Mouse (Mus musculus) layer of hippocampus, postnatal 36 days (tissue): ENCODE results near the gene Mapk6. TPM values are rescaled to one million over a fixed set of nuclear protein-coding genes. Genes with fewer than 3 reads are reported as not detected.
A peak's percentile ranks its signal among the peaks of the same experiment; 100 is the strongest.
"Not testable (repeated sequence)": the region's sequence is repeated elsewhere in the genome, so short reads cannot be mapped to it uniquely, and the experiment has no call there.

ENCODE experiments used
- DNase-seq, 2 experiments: peaks; one replicate each; pipeline ENCODE4 v3.0.0; 2022
- total RNA-seq, 2 experiments: library from RNA; stranded (reverse); gene quantifications; 2 replicates each; pipeline ENCODE4 v1.2.3; 2021

Gene Mapk6
- total RNA-seq, 2 experiments from 2014 or later, result 27.4 to 28.1 TPM

DNA sequence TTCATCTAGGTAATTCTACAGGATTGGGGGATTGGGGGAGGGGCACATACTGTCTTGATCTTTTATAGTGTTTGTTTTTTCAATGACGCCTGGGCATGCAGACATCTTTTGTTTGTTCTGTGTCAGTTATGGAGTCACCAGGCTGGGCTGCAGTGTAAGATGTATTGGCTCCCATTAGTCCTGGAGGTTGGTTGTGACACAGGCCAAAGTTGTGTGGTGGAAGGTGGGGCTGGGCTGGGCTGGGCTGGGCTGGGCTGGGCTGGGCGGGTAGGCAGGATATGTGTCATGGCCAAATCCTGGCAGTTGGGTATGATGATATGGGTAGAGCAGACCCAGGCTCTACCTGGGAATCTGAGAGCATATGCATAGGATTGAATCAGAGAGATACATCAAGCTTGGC, 31.0 kb downstream of the Mapk6 start:
- no peak for DNase-seq

DNA sequence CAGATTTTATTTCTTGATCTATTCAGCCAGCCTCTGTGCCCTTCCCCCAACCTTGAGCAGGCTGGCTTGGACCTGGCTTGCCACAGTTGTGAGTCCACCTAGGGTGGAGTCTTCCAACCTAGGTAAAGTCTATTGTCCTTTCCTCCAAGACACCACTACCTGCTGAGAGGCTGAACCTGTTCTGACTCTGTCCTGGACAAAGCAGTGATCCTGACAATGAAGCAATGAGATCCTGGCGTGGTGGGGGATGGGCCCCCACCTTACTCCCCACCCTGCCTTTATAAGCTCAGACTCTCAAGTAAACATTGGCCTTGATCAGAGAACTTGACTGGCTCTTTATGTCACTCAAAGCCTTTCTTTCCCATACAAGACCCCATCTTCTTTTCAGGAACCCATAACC, 33.4 kb downstream of the Mapk6 start:
- DNase-seq, result no peak

DNA sequence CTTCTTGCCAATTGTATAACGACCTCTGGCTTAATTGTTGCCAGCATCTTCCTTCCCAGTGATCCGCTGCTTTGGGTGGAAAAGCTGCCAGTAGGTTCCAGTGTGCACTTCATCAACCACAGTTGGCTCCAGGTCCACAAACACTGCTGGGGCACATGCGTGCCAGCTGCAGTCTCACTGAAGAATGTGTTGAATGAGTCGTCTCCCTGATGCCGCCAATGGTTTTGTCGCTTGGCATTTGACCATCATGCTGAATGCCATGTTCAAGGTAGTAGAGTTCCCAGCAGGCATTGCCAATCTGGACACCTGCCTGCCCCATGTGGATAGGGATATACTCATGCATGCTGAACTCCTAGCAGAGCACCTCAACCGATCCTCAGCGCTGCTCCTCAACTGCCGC, 34.2 kb downstream of the Mapk6 start:
- no peak for DNase-seq

DNA sequence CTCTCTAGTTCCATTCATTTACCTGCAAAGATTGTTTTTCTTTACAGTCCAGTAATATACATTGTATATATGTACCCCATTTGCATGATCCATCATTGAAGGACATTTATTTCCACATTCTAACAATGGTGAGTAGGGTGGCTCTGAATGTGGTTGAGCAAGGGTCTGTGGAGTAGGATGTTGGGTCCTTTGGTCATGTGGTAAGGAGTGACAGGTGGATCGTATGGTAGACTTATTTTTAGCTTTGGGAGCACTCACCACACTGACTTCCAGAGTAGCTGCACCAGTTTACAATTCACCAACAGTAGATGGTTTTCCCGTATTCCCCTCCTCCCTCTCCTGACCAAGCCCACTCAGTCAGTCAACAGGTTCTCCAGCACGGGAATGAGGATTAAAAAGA, 41.0 kb downstream of the Mapk6 start:
- DNase-seq, result no peak

DNA sequence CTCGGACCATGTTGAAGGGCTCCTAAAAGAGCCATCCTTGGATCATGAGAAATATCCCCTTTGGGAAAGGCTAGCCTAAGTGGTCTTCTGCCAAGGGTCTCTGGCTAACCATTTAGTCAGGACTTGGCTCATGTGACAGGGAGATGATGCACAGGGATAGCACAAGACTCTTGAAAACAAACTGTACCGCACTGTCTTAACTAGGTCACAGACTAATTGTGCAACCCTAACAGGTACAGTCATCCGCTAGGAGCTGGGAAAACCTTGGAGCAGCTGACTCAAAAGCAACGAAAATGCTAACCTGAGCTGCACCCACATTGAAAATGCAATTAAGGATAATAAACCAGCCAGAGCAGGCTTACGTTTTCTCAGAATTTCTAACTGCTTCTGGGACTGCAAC, 43.6 kb downstream of the Mapk6 start:
- DNase-seq, result no peak

DNA sequence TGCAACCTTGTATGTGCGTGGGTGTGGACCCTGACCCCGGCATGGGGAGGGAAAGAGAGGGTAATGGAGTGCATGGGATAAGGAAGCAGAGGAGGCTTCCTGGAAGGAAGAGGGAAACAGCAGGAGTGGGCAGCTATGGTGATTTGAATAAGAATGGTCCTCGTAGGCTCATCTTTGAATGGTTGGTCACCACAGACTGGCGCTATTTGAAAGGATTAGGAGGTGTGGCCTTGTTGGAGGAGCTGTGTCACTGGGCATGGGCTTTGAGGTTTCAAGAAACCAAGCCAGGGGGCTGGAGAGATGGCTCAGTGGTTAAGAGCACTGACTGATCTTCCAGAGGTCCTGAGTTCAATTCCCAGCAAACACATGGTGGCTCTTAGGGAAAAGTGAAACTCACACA, 44.6 kb downstream of the Mapk6 start:
- no peak for DNase-seq

DNA sequence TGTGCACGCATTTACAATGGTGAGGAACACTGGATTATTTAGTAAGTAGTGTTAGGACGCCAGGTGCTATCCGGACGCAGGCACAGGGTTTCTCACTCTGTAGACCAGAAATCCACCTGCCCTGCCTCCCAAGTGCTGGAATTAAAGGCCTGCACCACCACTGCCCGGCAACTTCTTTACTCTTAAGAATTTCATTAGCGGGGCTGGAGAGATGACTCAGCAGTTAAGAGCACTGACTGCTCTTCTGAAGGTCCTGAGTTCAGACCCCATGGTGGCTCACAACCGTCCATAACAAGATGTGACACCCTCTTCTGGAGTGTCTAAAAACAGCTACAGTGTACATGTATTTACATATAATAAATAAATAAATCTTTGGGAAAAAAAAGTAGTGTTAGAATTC, 46.1 kb downstream of the Mapk6 start:
- DNase-seq, result not testable (repeated sequence)

DNA sequence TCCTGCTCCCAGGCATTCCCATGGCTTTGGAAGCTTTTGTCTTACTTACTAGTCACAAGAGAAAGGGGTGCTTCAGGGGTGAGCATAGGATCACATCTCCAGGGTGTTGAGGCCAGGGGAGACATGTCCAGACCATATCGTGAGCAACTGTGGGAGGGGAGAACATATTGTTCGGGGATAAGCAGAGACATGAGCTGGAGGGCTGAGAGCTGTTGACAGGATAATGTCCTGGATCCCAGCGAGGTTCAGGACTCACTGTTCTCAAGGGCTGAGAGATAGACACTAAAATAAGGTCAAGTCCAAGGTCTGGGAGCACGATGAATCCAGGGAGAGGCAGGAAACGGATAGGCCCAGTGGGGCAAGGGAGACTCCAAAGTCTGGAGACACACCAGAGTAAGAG, 46.8 kb downstream of the Mapk6 start:
- DNase-seq, result no peak

DNA sequence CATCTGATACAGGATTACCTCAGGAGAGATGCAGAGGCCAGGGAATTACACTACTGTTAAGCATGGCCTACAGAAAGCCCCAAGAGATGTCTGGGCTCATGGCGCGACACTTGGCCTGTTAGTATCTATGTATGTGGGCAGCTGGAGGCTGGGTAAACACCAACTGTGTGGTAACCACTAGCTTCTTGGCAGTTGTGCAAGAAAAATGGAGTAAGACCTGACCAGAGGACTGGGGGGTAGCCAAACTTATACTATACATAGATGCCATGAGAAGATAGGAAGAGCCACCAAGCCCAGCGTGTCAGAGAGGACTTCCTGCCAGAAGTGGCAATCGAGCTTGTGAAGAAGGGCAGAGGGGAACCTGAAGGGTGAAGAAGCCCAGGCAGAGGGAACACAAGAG, 47.6 kb downstream of the Mapk6 start:
- DNase-seq, result no peak

DNA sequence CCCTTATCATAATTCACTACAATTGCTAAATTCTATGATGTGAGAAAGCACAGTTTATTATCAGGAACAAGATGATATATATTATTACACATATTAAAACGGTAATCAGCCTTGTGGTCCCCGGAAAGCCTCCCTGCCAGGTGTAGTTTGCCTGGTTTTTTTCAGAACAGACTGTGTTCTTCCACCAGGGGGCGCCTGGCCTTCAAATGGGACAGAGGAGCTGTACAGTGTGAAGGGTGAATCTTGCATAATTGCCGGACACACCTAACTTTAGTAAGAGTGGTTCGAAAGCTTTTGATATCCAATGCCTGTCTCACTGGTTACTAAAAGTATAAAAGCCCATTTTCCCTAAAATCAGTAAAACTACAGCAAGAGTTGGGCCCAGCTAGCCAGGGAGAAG, 48.1 kb downstream of the Mapk6 start:
- peak; percentile 24 to 34 for DNase-seq

DNA sequence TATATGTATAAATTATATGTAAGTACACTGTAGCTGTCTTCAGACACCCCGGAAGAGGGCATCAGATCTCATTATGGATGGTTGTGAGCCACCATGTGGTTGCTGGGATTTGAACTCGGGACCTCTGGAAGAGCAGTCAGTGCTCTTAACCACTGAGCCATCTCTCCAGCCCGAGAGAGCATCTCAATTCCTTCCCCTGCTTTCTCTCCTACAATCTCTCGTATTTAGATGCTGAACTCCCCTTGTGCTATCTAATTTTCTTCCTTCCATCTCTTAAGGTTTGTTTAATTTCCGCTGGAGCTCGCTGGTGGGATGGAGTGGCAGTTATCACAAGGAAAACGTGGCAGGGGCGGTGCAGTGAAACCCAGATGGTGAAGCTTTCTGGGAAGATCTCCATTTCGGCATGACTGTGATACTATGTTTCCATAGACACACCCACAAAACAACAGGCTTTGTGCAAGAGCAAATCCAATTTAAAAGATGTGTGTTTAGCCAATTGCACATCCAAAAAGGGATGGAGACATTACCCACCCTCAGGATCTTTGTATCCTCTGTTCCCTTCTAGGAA, 52.6 kb downstream of the Mapk6 start:
- DNase-seq, result peak; percentile 47 to 50

DNA sequence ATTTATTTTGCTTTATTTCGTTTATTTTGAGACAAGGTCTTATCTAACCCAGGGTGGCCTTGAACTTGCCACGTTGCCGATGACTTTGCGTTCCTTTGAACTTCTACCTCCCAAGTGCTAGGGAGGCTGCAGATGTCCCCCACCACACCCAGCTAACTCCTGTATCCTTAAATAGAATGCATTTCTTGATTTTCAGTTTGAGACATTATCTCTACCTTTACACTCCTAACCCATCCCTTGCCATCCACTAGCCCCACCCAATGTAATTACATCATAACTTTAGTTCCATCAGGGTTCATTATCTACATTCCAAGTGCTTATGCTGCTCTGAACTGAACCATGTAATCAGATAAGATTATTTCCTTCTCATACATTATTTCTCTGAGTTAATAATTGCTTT, 54.0 kb downstream of the Mapk6 start:
- no peak for DNase-seq

DNA sequence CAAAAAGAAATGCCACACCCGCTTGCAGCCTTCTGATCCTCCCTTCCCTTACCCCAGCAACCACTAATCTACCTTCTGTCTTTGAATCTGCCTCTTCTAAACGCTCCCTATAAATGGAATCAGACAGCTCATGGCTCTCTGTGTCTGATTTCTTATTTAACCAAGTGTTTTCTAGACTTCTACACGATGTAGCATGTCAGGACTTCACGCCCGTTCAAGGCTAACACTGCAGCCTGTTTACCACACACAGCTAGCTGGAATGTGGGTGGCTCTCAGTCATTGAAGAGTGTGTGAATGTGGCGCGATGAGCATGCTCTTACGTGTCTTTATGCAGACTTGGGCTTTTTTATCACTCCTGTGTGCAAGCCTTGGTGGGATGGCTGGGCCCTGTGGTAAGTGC, 56.7 kb downstream of the Mapk6 start:
- no peak for DNase-seq

DNA sequence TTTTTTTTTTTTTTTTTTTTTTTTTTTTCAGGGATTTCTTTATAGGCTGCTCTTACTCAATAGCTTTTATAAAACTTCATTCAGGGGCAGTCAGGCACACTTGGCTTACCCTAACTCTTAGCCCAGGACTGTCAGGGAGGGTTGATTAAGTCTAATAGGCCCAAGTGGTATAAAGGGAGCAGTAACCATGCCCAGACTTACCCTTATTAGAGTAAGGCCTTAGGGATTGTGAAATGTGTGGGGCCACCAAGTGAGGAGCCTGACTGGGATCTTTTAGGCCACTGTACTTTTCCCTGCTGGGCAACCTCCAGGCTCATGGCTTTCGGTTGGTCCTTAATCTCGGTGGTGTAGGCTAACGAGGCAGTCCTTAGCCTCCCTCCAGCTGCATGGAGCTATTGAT, 61.2 kb downstream of the Mapk6 start:
- no peak for DNase-seq

DNA sequence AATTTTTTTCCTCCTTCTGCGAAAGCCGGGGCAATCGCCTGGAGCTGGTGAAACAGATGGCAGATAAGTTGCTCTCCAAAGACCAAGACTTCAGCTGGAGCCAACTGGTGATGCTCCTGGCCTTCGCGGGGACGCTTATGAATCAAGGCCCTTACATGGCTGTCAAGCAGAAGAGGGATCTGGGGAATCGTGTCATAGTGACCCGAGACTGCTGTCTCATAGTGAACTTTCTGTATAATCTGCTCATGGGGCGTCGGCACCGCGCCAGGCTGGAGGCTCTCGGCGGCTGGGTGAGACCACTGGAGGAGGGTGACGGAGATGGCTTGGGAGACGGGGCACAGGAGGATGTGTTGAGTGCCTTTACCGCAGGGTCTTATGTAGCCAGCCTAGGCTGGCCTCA, 61.7 kb downstream of the Mapk6 start:
- DNase-seq, result no peak

DNA sequence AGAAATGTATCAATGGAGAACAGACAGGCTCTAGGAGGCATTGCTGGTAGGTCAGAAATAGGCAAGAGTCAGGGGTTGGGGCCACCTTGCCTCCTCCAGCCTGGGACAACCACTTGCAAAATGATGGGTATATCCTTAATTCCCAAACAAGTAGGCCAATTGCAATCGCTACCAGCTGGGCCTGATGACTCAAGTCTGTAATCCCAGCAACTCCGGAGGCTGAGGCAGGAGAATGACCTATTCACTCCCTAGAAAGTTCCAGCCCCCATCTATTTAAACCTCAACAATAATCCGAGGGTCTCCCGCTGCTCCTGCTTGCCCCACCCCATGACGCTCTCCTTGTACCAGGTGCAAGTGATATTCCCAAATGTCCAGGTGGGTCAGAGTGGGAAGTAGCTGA, 62.3 kb downstream of the Mapk6 start, which contains the start of gene Bcl2l10:
Bcl2l10 (plus strand) TSS at position 301 of the 400 bp plus-strand sequence.
- DNase-seq, result no peak

DNA sequence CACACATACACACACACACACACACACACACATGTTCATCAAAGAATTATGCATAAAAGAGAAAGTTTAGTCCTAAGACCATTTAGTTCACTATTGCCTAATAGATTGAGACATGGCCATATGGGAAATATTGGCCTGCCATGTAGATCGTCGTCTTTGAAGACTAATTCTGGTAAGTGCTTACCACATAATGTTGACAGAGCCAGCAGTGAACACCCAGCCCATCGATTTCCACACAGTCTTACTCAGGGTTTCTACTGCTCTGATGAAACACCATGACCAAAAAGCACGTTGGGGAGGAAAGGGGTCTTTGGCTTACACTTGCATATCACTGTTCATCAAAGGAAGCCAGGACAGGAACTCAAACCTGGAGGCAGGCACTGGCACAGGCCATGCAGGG, 67.4 kb downstream of the Mapk6 start:
- no peak for DNase-seq

DNA sequence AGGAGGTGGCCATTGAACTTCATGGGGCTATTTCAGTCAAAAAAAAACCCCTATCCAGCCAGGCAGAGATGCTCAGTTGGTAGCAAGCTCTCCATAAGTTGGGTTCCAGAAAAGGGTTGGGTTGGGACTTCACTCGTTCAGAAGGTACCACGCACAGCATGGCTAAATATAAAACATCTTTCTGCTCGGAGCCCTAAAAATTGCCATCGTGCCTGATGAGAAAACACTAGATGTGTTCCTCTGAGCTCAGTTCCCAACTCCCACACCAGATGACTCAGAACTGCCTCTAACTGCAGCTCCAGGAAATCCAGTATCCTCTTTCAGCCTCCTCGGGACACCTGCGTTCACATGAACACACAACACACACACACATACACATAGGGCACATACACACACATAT, 71.8 kb downstream of the Mapk6 start:
- peak; percentile 55 to 61 for DNase-seq

DNA sequence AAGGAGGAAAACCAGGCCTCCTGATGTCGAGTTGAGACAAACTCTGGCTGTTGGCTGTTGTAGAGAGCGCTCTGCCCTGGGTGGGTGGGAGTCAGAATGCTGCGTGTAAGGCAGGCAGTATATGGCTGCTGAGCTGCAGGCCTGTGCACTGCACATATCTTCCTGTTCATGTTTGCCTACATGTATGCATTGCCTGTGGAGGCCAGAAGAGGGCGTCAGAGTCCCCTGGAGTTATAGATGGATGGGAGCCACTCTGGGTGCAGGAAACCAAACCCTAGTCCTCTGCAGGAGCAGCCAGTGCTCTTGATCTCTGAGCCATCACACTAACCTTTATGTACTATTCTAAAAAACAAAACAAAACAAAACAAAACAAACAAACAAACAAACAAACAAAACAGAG, 75.4 kb downstream of the Mapk6 start:
- no peak for DNase-seq

DNA sequence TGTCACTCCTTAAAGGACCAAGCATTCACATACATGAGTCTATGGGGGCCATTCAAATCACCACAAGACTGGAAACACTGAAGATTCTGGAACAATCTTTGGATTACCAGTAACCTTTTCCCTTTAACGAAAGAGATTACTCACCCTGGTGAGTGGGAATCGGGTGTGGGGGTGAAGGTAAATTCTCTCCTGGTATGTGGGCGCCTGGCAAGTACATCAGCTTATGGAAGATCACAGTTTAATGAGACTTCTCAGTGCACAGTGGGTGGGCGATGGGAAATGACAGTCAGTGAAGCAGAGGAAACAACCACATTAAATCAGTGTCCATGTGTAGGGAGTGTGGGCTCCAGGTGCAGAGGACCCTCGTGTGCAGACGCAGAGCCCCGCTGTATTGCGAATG, 79.0 kb downstream of the Mapk6 start:
- DNase-seq, result no peak

DNA sequence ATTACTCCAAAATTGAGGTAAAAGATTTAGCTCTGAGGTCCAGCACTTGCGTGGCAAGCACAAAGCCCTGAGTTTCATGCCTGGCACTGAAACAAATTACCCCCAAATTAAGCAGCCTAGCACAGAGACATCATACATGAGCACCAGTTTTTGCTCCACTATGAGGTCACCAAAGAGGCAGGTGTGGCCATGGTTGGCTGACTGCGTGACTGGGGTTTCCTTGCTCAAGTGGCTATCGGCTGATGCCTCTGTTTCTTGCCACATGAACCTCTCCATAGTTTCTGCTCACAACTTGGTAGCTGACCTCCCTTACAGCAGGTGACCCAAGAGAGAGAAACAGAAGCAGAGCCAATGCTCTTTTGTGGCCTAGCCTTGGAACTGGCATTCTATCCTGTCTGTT, 81.8 kb downstream of the Mapk6 start:
- DNase-seq, result no peak

DNA sequence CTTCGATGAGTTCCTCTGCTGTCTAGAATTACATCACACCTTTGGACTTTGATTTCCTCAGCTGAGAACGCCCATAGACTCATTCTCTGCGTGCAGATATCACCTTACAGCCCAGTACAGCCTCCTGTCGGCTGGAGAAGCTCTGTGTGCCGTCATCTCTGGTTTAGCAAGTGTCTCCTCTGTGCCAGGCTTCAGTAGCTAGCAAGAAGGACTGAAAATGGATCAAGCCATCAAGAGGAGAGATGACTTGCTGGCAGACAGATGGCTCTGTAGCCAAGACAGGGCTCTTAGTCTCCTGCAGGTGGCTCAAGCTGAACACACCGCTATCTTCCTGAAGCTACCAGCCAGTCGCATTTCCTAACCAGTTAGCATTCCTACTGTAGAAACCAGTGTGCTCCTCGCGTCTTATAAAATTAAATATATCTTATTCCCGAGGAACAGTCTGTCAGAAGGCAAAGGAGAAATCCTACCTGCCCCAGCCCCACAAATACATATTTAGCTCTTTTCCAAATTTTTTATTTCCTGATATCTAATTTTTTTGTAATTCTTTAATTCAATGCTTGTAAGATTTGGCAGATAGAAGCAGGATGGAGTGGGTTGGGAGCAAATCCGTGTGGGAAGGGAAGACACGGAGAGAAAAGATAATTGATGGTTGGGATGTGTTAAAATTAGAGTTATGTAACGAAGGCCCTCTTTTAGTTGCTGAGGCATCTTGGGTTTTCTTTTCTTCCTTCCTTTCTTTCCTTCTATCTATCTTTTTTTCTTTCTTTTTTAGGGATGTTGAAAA, 87.5 kb downstream of the Mapk6 start:
- DNase-seq, result no peak

DNA sequence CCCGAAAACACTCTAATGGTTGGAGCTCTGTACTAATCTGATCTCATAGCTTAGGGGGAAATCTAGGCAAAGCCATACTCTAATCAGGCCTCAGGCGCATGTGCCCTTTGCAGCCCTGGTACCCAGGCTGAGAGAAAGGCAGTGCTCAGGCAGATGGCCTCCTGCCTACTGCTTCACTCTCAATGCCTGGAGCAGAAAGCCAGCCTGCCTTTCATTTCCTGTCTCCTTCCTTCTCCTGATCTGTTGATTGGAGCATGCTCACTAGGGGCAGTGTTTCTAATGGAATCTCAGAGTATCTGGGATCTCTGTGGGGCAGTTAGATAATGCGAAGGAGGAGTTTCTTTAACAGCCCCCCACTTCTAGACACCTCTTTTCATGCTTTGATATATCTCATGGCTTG, 90.4 kb downstream of the Mapk6 start:
- peak in 1 of 2 experiments; percentile 38 for DNase-seq
